Comparison of ENCODE assay signal across 8 mouse cellular contexts in the genomic region with DNA sequence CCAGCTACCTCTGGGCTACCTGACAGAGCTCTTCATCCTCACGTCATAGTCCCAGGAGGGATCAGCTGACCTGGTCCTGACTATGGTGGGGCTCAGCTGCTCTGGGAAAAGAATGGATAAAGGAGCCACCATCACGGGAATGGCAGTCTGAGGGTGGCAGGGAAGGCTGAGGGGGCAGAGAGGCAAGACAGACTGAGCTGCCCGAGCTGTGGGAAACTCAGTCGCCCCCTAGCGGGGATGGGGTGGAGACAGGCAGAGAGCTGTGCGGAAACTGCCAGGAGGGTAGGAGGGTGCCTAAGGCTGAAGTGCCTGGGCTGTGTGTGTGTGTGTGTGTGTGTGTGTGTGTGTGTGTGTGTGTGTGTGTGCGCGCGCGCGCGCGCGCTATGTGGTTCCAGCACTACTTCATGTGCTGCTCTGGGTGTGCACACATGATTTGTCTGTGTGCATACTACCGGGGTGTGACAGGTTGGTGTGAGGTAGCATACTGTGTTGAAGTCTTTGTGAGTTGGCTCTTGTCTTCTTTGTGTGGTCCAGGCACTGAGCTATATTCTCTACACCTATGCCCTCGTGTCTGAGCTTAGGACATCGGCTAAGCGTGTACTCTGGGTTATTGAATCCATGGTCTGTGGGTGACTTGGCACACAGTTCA. TPM values are rescaled to one million over a fixed set of nuclear protein-coding genes. Genes with fewer than 3 reads are reported as not detected.
DNase-seq lines count a peak whose midpoint lies in the region; ATAC-seq and TF ChIP-seq lines count a peak whose summit lies in the region.

No protein-coding gene starts in this region.

- H3K4me3 ChIP-seq in G1E (ENCODE audit: low read depth, low read length), result no peak overlapping the region
- peak overlapping the region; percentile 21 for H3K4me3 ChIP-seq in cerebellum, adult 2 months (replicated peaks; ENCODE audit: insufficient read depth, low read depth, low read length)
- no peak overlapping the region for H3K4me3 ChIP-seq in lung, postnatal 0 days (ENCODE audit: low read depth, low read length)

- WGBS in cerebellum, adult 2 months, result 32% methylated on average over 18 of the region's 18 CpGs
- WGBS in lung, postnatal 0 days, result 55% methylated on average over 17 of the region's 18 CpGs

- H3K9ac ChIP-seq in lung, postnatal 0 days (replicated peaks; ENCODE audit: low read depth), result no peak overlapping the region

- DNase-seq in 416B (ENCODE audit: low read depth), result peak; percentile 49
- DNase-seq in G1E (ENCODE audit: low spot score), result peak; percentile 43
- DNase-seq in cerebellum, adult 2 months, result peak; percentile 82 to 85
- DNase-seq in frontal cortex, postnatal 10 days (ENCODE audit: low spot score in 2 of 2), result peak; percentile 64 to 75
- peak; percentile 84 for DNase-seq in layer of hippocampus, adult 11-12 months (ENCODE audit: low spot score)
- DNase-seq in lung, postnatal 0 days (ENCODE audit: low spot score), result peak; percentile 18
- DNase-seq in retina, postnatal 1 day, result peak; percentile 70
- DNase-seq in yolk sac, embryonic 10.5 days (ENCODE audit: low spot score), result peak; percentile 1

- H3K27me3 ChIP-seq in G1E (ENCODE audit: insufficient read depth, low read length), result peaks cover 26% of the 10 kb centered on the region
- H3K27me3 ChIP-seq in cerebellum, adult 2 months (ENCODE audit: control insufficient read depth, insufficient read depth, low read length), result no peaks in the 10 kb centered on the region
- H3K27me3 ChIP-seq in lung, postnatal 0 days (replicated peaks; ENCODE audit: insufficient read depth, low read length), result no peaks in the 10 kb centered on the region

- peak; percentile 20; the same call in 1 of the 2 replicates for TF ChIP-seq CTCF in G1E (IDR thresholded peaks at IDR 0.05; ENCODE audit: low read depth, low read length)
- TF ChIP-seq CTCF in cerebellum, adult 2 months (IDR thresholded peaks at IDR 0.05; ENCODE audit: borderline replicate concordance, insufficient read depth, low read depth, low read length), result peak; percentile 65
- peak; percentile 63 for TF ChIP-seq CTCF in lung, postnatal 0 days (IDR thresholded peaks at IDR 0.05)

- TF ChIP-seq EP300 in lung, postnatal 0 days (IDR thresholded peaks at IDR 0.05), result no peak

- no peaks in the 10 kb centered on the region for H3K36me3 ChIP-seq in G1E (replicated peaks)
- no peaks in the 10 kb centered on the region for H3K36me3 ChIP-seq in lung, postnatal 0 days (ENCODE audit: insufficient read depth, low read length)

- H3K4me2 ChIP-seq in lung, postnatal 0 days (replicated peaks; ENCODE audit: low read depth, low read length), result no peak overlapping the region

- no peaks in the 10 kb centered on the region for H3K9me3 ChIP-seq in G1E (replicated peaks)
- no peaks in the 10 kb centered on the region for H3K9me3 ChIP-seq in lung, postnatal 0 days (ENCODE audit: low read length)

- peak overlapping the region; percentile 8 for H3K27ac ChIP-seq in cerebellum, adult 2 months (ENCODE audit: insufficient read depth, low read length)
- no peak overlapping the region for H3K27ac ChIP-seq in lung, postnatal 0 days (ENCODE audit: low read length)

- H3K4me1 ChIP-seq in G1E (ENCODE audit: insufficient read depth, low read depth, low read length), result no peaks in the 10 kb centered on the region
- peaks cover 89% of the 10 kb centered on the region for H3K4me1 ChIP-seq in cerebellum, adult 2 months (ENCODE audit: control insufficient read depth, insufficient read depth, low read length)
- no peaks in the 10 kb centered on the region for H3K4me1 ChIP-seq in lung, postnatal 0 days (ENCODE audit: insufficient read depth, low read depth, low read length)

- TF ChIP-seq POLR2A in cerebellum, adult 2 months (IDR thresholded peaks at IDR 0.05; ENCODE audit: borderline replicate concordance, insufficient read depth, low read length), result no peak

- no peak for ATAC-seq in G1E (ENCODE audit: extremely low read depth, insufficient number of reproducible peaks, low FRiP score, poor library complexity, severe bottlenecking)
- ATAC-seq in lung, postnatal 0 days, result no peak; the same call in 1 of the 2 replicates

RNA-seq across cellular contexts. Expression of a gene that starts 26.6 kb away (rescaled TPM):
- not detected in 2 replicates for total RNA-seq in G1E (2014; fragmentation: Nextera tagmentation)
- total RNA-seq in G1E (2017), result 0.06 and 0.11 TPM in 2 replicates
- polyA plus RNA-seq in G1E (2012), result not detected in 2 replicates
- 325 and 338 TPM in 2 replicates for polyA plus RNA-seq in cerebellum, adult 2 months (2012; rRNA removed)
- polyA plus RNA-seq in lung, postnatal 0 days (2015; fragmentation: Nextera tagmentation; extraction: Ambion mirVana), result 0.06 and 0.07 TPM in 2 replicates

RNA-seq across cellular contexts. Expression of a gene that starts 46.6 kb away (rescaled TPM):
- total RNA-seq in G1E (2014; fragmentation: Nextera tagmentation) (not detected in 2 replicates), G1E (2017) (0.05 TPM in 1 of 2 replicates, not detected in the other)
- not detected in 2 replicates for polyA plus RNA-seq in G1E (2012)
- 0.08 TPM in 1 of 2 replicates, not detected in the other for polyA plus RNA-seq in cerebellum, adult 2 months (2012; rRNA removed)
- polyA plus RNA-seq in lung, postnatal 0 days (2015; fragmentation: Nextera tagmentation; extraction: Ambion mirVana), result not detected in 2 replicates

Comparison
In these comparisons a context has a peak if more than half of its experiments do, and no peak if none do; other contexts are left out.
1. DNase-seq: peak in every context shown above with its lines; median percentile 84 in layer of hippocampus, adult 11-12 months; 84 in cerebellum, adult 2 months; 70 in retina, postnatal 1 day; 70 in frontal cortex, postnatal 10 days; 49 in 416B; 43 in G1E; 18 in lung, postnatal 0 days; 1 in yolk sac, embryonic 10.5 days.
2. RNA of a gene that starts 26.6 kb away (polyA plus RNA-seq): 325 to 338 TPM in cerebellum, adult 2 months; 0.06 to 0.07 TPM in lung, postnatal 0 days and not detected in G1E; every median in the first group is over 100 times any median in the second.
3. Peak in every context shown above with its lines, with median percentiles within 50 percentile points of each other: CTCF ChIP-seq.